Mouse (Mus musculus) lung, embryonic 14.5 days (tissue): ENCODE measurements around the gene Cyp1a2. TPM values are rescaled to one million over a fixed set of nuclear protein-coding genes. Genes with fewer than 3 reads are reported as not detected.

Source experiments
- ATAC-seq: fragments of 200-750 bp; cut with Nextera tagmentation; 2 replicates; pipeline ENCODE4 v1.8.0; 2017; ENCODE audit warnings: mild to moderate bottlenecking, moderate TSS enrichment, moderate library complexity; ENCODE audit not compliant: insufficient read depth
- DNase-seq: peaks from one replicate; pipeline ENCODE4 v3.0.0-alpha.2; 2015
- H3K27ac ChIP-seq: fragments of 300-500 bp; sonication (generic); 2 replicates; pipeline ENCODE4 v1.5.1; 2014; ENCODE audit warnings: low read depth, mild to moderate bottlenecking, moderate library complexity
- H3K27me3 ChIP-seq: fragments of 300-500 bp; sonication (generic); 2 replicates; pipeline ENCODE4 v1.6.1; 2014; ENCODE audit warnings: low read length, control low read depth; ENCODE audit not compliant: insufficient read depth
- H3K36me3 ChIP-seq: fragments of 300-500 bp; sonication (generic); 2 replicates; pipeline ENCODE4 v1.6.1; 2014; ENCODE audit warnings: control low read depth; ENCODE audit not compliant: insufficient read depth
- H3K4me1 ChIP-seq: fragments of 300-500 bp; sonication (generic); 2 replicates; pipeline ENCODE4 v1.6.1; 2014; ENCODE audit warnings: antibody characterized with exemption, control low read depth; ENCODE audit not compliant: insufficient read depth
- H3K4me2 ChIP-seq: fragments of 300-500 bp; sonication (generic); 2 replicates; pipeline ENCODE4 v1.6.1; 2014; ENCODE audit warnings: mild to moderate bottlenecking
- H3K4me3 ChIP-seq: fragments of 300-500 bp; sonication (generic); 2 replicates; pipeline ENCODE4 v1.5.1; 2014; ENCODE audit warnings: low read depth, low read length
- H3K9ac ChIP-seq: fragments of 300-500 bp; sonication (generic); 2 replicates; pipeline ENCODE4 v1.6.1; 2014
- H3K9me3 ChIP-seq: fragments of 300-500 bp; sonication (generic); 2 replicates; pipeline ENCODE4 v1.6.1; 2016; ENCODE audit warnings: low read depth, low read length, control low read depth
- CTCF ChIP-seq: IDR thresholded peaks from 2 replicates; pipeline ENCODE4 v1.5.1; 2016; ENCODE audit warnings: antibody characterized with exemption, low read depth
- WGBS: fragments of 180-500 bp; shearing (Covaris S2); extraction: QIAGEN DNeasy Blood & Tissue Kit; methylation state at CpG from one replicate; pipeline ENCODE4 v1.1.7; 2014; 5-methylcytosine and 5-hydroxymethylcytosine counted together
- polyA plus RNA-seq: library from polyadenylated mRNA; unstranded; fragments of >200 nt; fragmentation: Nextera tagmentation; extraction: Ambion mirVana; gene quantifications from 2 replicates; pipeline ENCODE4 v1.2.1, GENCODE M21; 2014

The Cyp1a2 gene
- polyA plus RNA-seq, 1 experiment from 2014 or later = not detected

GRCm38 (mm10) chr9:57661552-57661951, 22.0 kb downstream of the Cyp1a2 start:
- no peak for DNase-seq

GRCm38 (mm10) chr9:57660501-57660900, 23.0 kb downstream of the Cyp1a2 start:
- 67% methylated on average over 6 of the region's 6 CpGs for WGBS
- no peak overlapping the region for H3K27ac ChIP-seq
- H3K4me3 ChIP-seq = no peak overlapping the region
- no peak for TF ChIP-seq CTCF
- no peaks in the 10 kb centered on the region for H3K9me3 ChIP-seq
- H3K4me1 ChIP-seq = 0 out of 2 replicates have a peak, but pooled peaks cover 4% of the 10 kb centered on the region
- H3K27me3 ChIP-seq = no peaks in the 10 kb centered on the region
- ATAC-seq = no peak
- H3K36me3 ChIP-seq = no peaks in the 10 kb centered on the region
- no peak overlapping the region for H3K4me2 ChIP-seq
- no peak for DNase-seq
- H3K9ac ChIP-seq = no peak overlapping the region

More at GRCm38 (mm10) chr9:57661552-57661951, 22.0 kb downstream of the Cyp1a2 start:
- H3K4me1 ChIP-seq = no peaks in the 10 kb centered on the region
- no peak overlapping the region for H3K9ac ChIP-seq
- ATAC-seq = no peak
- no peak overlapping the region for H3K4me3 ChIP-seq
- H3K36me3 ChIP-seq = no peaks in the 10 kb centered on the region
- H3K27ac ChIP-seq = no peak overlapping the region
- no peaks in the 10 kb centered on the region for H3K27me3 ChIP-seq
- 32% methylated on average over 3 of the region's 3 CpGs for WGBS
- TF ChIP-seq CTCF = no peak
- H3K9me3 ChIP-seq = no peaks in the 10 kb centered on the region
- no peak overlapping the region for H3K4me2 ChIP-seq

GRCm38 (mm10) chr9:57659774-57660173, 23.7 kb downstream of the Cyp1a2 start:
- H3K9me3 ChIP-seq = no peaks in the 10 kb centered on the region
- WGBS = 18% methylated on average over 4 of the region's 4 CpGs
- H3K4me2 ChIP-seq = no peak overlapping the region
- peak; percentile 80 for TF ChIP-seq CTCF
- no peaks in the 10 kb centered on the region for H3K27me3 ChIP-seq
- no peaks in the 10 kb centered on the region for H3K36me3 ChIP-seq
- ATAC-seq (0 out of 2 replicates have a peak, but pooled peaks have one; percentile 44), DNase-seq (peak; percentile 87)
- H3K27ac ChIP-seq = no peak overlapping the region
- H3K4me1 ChIP-seq = 0 out of 2 replicates have a peak, but pooled peaks cover 4% of the 10 kb centered on the region
- H3K9ac ChIP-seq = no peak overlapping the region
- H3K4me3 ChIP-seq = no peak overlapping the region

DNA sequence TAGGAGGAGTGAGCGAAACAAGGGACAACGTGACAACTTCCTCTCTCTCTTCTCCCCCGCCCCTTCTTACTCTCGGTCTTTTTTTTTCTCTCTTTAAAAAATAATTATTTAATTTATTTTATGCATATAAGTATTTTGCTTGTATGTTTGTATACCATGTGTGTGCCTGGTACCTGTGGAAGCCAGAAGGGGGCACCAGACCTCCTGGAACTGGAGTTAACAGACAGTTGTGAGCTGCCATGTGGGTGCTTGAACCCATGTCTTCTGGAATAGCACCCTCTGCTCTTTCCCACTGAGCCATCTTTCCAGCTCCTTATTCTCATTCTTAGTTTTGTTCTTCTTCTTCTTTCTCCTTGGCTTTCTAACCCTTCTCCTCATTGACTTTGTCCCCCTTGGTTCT, 24.5 kb downstream of the Cyp1a2 start:
- no peak overlapping the region for H3K9ac ChIP-seq
- no peak overlapping the region for H3K4me2 ChIP-seq
- H3K27ac ChIP-seq = no peak overlapping the region
- WGBS = 79% methylated on average over 4 of the region's 4 CpGs
- no peaks in the 10 kb centered on the region for H3K36me3 ChIP-seq
- no peak overlapping the region for H3K4me3 ChIP-seq
- ATAC-seq = no peak
- no peaks in the 10 kb centered on the region for H3K9me3 ChIP-seq
- 0 out of 2 replicates have a peak, but pooled peaks cover 4% of the 10 kb centered on the region for H3K4me1 ChIP-seq
- TF ChIP-seq CTCF = peak; percentile 27; the same call in 1 of the 2 replicates
- no peak for DNase-seq
- peaks cover 3% of the 10 kb centered on the region; the same call in 1 of the 2 replicates for H3K27me3 ChIP-seq

DNA sequence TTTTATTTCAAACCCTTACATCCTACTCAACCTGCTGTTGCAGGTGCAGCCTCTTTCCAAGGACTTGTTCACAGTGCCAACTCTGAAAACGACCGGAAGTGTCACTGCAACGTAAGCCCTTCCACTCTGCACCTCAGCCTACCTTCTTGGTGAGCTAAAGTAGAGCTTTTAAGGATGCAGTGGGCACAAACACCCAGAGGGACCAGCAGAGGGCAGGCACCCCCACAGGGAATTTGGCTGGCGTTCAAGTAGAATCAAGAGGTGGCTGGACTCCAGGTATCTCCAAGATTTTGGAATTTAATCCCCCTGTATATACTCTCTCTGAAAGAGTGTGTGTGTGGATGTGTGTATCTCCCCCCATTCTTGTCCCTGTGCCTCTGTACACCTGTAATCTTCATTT, 25.7 kb downstream of the Cyp1a2 start:
- no peaks in the 10 kb centered on the region for H3K9me3 ChIP-seq
- WGBS = 45% methylated on average over 4 of the region's 4 CpGs
- no peaks in the 10 kb centered on the region for H3K36me3 ChIP-seq
- H3K27ac ChIP-seq = no peak overlapping the region
- ATAC-seq (no peak), DNase-seq (no peak)
- 0 out of 2 replicates have a peak, but pooled peaks cover 4% of the 10 kb centered on the region for H3K4me1 ChIP-seq
- H3K4me2 ChIP-seq = no peak overlapping the region
- H3K9ac ChIP-seq = no peak overlapping the region
- TF ChIP-seq CTCF = peak; percentile 38; the same call in 1 of the 2 replicates
- H3K27me3 ChIP-seq = peaks cover 7% of the 10 kb centered on the region; the same call in 1 of the 2 replicates
- H3K4me3 ChIP-seq = no peak overlapping the region

- peaks cover 7% of the 10 kb centered on the region; the same call in 1 of the 2 replicates for H3K27me3 ChIP-seq
- no peaks in the 10 kb centered on the region for H3K9me3 ChIP-seq
- DNase-seq (no peak), ATAC-seq (no peak)
- H3K27ac ChIP-seq = no peak overlapping the region
- WGBS = 67% methylated on average over 19 of the region's 19 CpGs
- no peaks in the 10 kb centered on the region for H3K36me3 ChIP-seq
- no peak overlapping the region for H3K4me3 ChIP-seq
- no peak overlapping the region for H3K4me2 ChIP-seq
- H3K9ac ChIP-seq = no peak overlapping the region
- no peak for TF ChIP-seq CTCF
- H3K4me1 ChIP-seq = 0 out of 2 replicates have a peak, but pooled peaks cover 4% of the 10 kb centered on the region
Measured at GRCm38 (mm10) chr9:57656631-57657350, 26.7 kb downstream of the Cyp1a2 start.

- TF ChIP-seq CTCF = peak; percentile 94
- no peaks in the 10 kb centered on the region for H3K9me3 ChIP-seq
- H3K9ac ChIP-seq = 0 out of 2 replicates have a peak overlapping the region, but pooled peaks have one; percentile 44
- H3K27ac ChIP-seq = no peak overlapping the region
- peak; percentile 99 for DNase-seq
- 2% methylated on average over 11 of the region's 11 CpGs for WGBS
- ATAC-seq = peak; percentile 66
- 0 out of 2 replicates have a peak, but pooled peaks cover 5% of the 10 kb centered on the region for H3K4me1 ChIP-seq
- no peaks in the 10 kb centered on the region for H3K36me3 ChIP-seq
- no peak overlapping the region for H3K4me3 ChIP-seq
- H3K27me3 ChIP-seq = peaks cover 7% of the 10 kb centered on the region; the same call in 1 of the 2 replicates
- H3K4me2 ChIP-seq = peak overlapping the region; percentile 54
Measured at GRCm38 (mm10) chr9:57655749-57656148, 27.8 kb downstream of the Cyp1a2 start.
